Mouse (Mus musculus) embryonic facial prominence, embryonic 15.5 days (tissue): ENCODE data around the gene Itga9. TPM values are rescaled to one million over a fixed set of nuclear protein-coding genes. Genes with fewer than 3 reads are reported as not detected.

Experiments used
- ATAC-seq: fragments of 200-750 bp; cut with Nextera tagmentation; 2 replicates; pipeline ENCODE4 v1.8.0; 2017; ENCODE audit warnings: low read depth, moderate TSS enrichment; ENCODE audit not compliant: insufficient number of reproducible peaks, low FRiP score, low TSS enrichment
- H3K27ac ChIP-seq: fragments of 300-500 bp; sonication (generic); replicated peaks from 2 replicates; pipeline ENCODE4 v1.5.1; 2015; ENCODE audit warnings: mild to moderate bottlenecking, inconsistent platforms
- H3K27me3 ChIP-seq: fragments of 300-500 bp; sonication (generic); 2 replicates; pipeline ENCODE4 v1.6.1; 2015; ENCODE audit warnings: inconsistent platforms
- H3K36me3 ChIP-seq: fragments of 300-500 bp; sonication (generic); 2 replicates; pipeline ENCODE4 v1.6.1; 2015; ENCODE audit warnings: mild to moderate bottlenecking, inconsistent platforms
- H3K4me1 ChIP-seq: fragments of 300-500 bp; sonication (generic); 2 replicates; pipeline ENCODE4 v1.6.1; 2015; ENCODE audit warnings: inconsistent platforms
- H3K4me2 ChIP-seq: fragments of 300-500 bp; sonication (generic); replicated peaks from 2 replicates; pipeline ENCODE4 v1.6.1; 2015; ENCODE audit warnings: mild to moderate bottlenecking, inconsistent platforms
- H3K4me3 ChIP-seq: fragments of 300-500 bp; sonication (generic); replicated peaks from 2 replicates; pipeline ENCODE4 v1.5.1; 2015; ENCODE audit warnings: mild to moderate bottlenecking, inconsistent platforms
- H3K9ac ChIP-seq: fragments of 300-500 bp; sonication (generic); 2 replicates; pipeline ENCODE4 v1.6.1; 2015; ENCODE audit warnings: inconsistent platforms
- H3K9me3 ChIP-seq: fragments of 300-500 bp; sonication (generic); replicated peaks from 2 replicates; pipeline ENCODE4 v1.6.1; 2016; ENCODE audit warnings: inconsistent platforms
- whole genome bisulfite sequencing: fragments of 180-500 bp; shearing (Covaris S2); methylation state at CpG from one replicate; pipeline ENCODE4 v1.1.7; 2015; 5-methylcytosine and 5-hydroxymethylcytosine counted together
- polyA plus RNA-seq: library from polyadenylated mRNA; unstranded; fragments of >200 nt; fragmentation: Nextera tagmentation; extraction: Ambion mirVana; gene quantifications from 2 replicates; pipeline ENCODE4 v1.2.1, GENCODE M21; 2015

The Itga9 gene
- polyA plus RNA-seq, 1 experiment from 2014 or later: 14.7 TPM

GRCm38 (mm10) chr9:118726550-118726949, 120.1 kb downstream of the Itga9 start:
- H3K4me1 ChIP-seq: peaks cover 30% of the 10 kb centered on the region
- ATAC-seq: no peak
- H3K9ac ChIP-seq: no peak overlapping the region
- no peaks in the 10 kb centered on the region for H3K9me3 ChIP-seq
- no peak overlapping the region for H3K4me3 ChIP-seq
- 75% methylated on average over 4 of the region's 4 CpGs for WGBS
- no peaks in the 10 kb centered on the region for H3K27me3 ChIP-seq
- H3K4me2 ChIP-seq: no peak overlapping the region
- no peaks in the 10 kb centered on the region for H3K36me3 ChIP-seq
- H3K27ac ChIP-seq: no peak overlapping the region

DNA sequence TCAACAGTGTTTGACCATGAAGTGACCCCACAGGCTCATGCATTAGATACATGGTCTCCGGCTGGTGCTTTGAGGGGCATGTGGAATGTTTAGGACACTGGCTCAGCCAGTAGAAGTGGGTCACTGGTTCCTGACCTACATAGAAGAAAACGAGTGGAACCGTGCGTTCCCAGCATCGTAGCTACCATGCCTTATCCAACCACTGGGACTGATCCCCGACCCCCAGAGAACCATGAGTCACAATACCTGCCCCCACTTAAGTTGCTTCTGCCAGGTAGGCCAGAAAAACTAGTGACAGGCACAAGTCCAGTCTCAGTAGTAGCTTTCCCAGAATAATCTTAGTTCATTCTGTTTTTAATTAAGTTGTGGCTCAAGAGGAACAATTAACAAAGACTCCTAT, 121.8 kb downstream of the Itga9 start:
- Histone ChIP-seq H3K9me3 (no peaks in the 10 kb centered on the region), H3K27ac (no peak overlapping the region), H3K36me3 (no peaks in the 10 kb centered on the region), H3K27me3 (no peaks in the 10 kb centered on the region), H3K9ac (no peak overlapping the region), H3K4me2 (no peak overlapping the region), H3K4me1 (peaks cover 34% of the 10 kb centered on the region), H3K4me3 (no peak overlapping the region)
- no peak for ATAC-seq
- WGBS: 77% methylated on average over 6 of the region's 6 CpGs

- Histone ChIP-seq H3K36me3 (no peaks in the 10 kb centered on the region), H3K9ac (no peak overlapping the region), H3K9me3 (no peaks in the 10 kb centered on the region), H3K27me3 (no peaks in the 10 kb centered on the region), H3K4me3 (no peak overlapping the region), H3K27ac (no peak overlapping the region), H3K4me2 (no peak overlapping the region), H3K4me1 (peaks cover 34% of the 10 kb centered on the region)
- 56% methylated on average over 5 of the region's 5 CpGs for WGBS
- ATAC-seq: no peak
These were observed 122.5 kb downstream of the Itga9 start for GRCm38 (mm10) chr9:118728987-118729386.

- ATAC-seq: no peak
- Histone ChIP-seq H3K9ac (no peak overlapping the region), H3K4me3 (no peak overlapping the region), H3K36me3 (no peaks in the 10 kb centered on the region), H3K4me1 (peaks cover 34% of the 10 kb centered on the region), H3K27ac (no peak overlapping the region; the same call in 1 of the 2 replicates), H3K9me3 (no peaks in the 10 kb centered on the region), H3K4me2 (no peak overlapping the region), H3K27me3 (no peaks in the 10 kb centered on the region)
- WGBS: 59% methylated on average over 8 of the region's 8 CpGs
These were observed 123.7 kb downstream of the Itga9 start for GRCm38 (mm10) chr9:118730172-118730571.

GRCm38 (mm10) chr9:118730871-118731390, 124.4 kb downstream of the Itga9 start:
- Histone ChIP-seq H3K9me3 (no peaks in the 10 kb centered on the region), H3K36me3 (no peaks in the 10 kb centered on the region), H3K27ac (peak overlapping the region; percentile 36; the same call in 1 of the 2 replicates), H3K4me3 (no peak overlapping the region), H3K9ac (no peak overlapping the region), H3K4me1 (peaks cover 34% of the 10 kb centered on the region), H3K27me3 (no peaks in the 10 kb centered on the region), H3K4me2 (no peak overlapping the region)
- WGBS: 45% methylated on average over 5 of the region's 5 CpGs
- ATAC-seq: no peak

- no peak overlapping the region for H3K4me3 ChIP-seq
- peak overlapping the region; percentile 36; the same call in 1 of the 2 replicates for H3K27ac ChIP-seq
These were observed 125.2 kb downstream of the Itga9 start for GRCm38 (mm10) chr9:118731650-118732049.

GRCm38 (mm10) chr9:118733601-118734000, 127.1 kb downstream of the Itga9 start:
- H3K9ac ChIP-seq: no peak overlapping the region
- 56% methylated on average over 3 of the region's 3 CpGs for WGBS

More at GRCm38 (mm10) chr9:118731650-118732049, 125.2 kb downstream of the Itga9 start:
- Histone ChIP-seq H3K4me1 (peaks cover 34% of the 10 kb centered on the region), H3K27me3 (no peaks in the 10 kb centered on the region), H3K9me3 (no peaks in the 10 kb centered on the region), H3K9ac (no peak overlapping the region), H3K4me2 (no peak overlapping the region), H3K36me3 (no peaks in the 10 kb centered on the region)
- no peak for ATAC-seq
- WGBS: 66% methylated on average over 6 of the region's 6 CpGs

GRCm38 (mm10) chr9:118737124-118737523, 130.6 kb downstream of the Itga9 start:
- H3K4me1 ChIP-seq: peaks cover 17% of the 10 kb centered on the region
- peak overlapping the region; percentile 51; the same call in 1 of the 2 replicates for H3K27ac ChIP-seq
- no peaks in the 10 kb centered on the region for H3K27me3 ChIP-seq
- H3K4me3 ChIP-seq: no peak overlapping the region
- no peak overlapping the region for H3K4me2 ChIP-seq
- 64% methylated on average over 2 of the region's 2 CpGs for WGBS
- no peaks in the 10 kb centered on the region for H3K9me3 ChIP-seq
- no peak overlapping the region for H3K9ac ChIP-seq
- ATAC-seq: no peak
- H3K36me3 ChIP-seq: no peaks in the 10 kb centered on the region

More at GRCm38 (mm10) chr9:118733601-118734000, 127.1 kb downstream of the Itga9 start:
- Histone ChIP-seq H3K9me3 (no peaks in the 10 kb centered on the region), H3K27ac (no peak overlapping the region), H3K4me1 (peaks cover 45% of the 10 kb centered on the region), H3K4me3 (no peak overlapping the region), H3K36me3 (no peaks in the 10 kb centered on the region), H3K27me3 (no peaks in the 10 kb centered on the region), H3K4me2 (no peak overlapping the region)
- ATAC-seq: no peak

DNA sequence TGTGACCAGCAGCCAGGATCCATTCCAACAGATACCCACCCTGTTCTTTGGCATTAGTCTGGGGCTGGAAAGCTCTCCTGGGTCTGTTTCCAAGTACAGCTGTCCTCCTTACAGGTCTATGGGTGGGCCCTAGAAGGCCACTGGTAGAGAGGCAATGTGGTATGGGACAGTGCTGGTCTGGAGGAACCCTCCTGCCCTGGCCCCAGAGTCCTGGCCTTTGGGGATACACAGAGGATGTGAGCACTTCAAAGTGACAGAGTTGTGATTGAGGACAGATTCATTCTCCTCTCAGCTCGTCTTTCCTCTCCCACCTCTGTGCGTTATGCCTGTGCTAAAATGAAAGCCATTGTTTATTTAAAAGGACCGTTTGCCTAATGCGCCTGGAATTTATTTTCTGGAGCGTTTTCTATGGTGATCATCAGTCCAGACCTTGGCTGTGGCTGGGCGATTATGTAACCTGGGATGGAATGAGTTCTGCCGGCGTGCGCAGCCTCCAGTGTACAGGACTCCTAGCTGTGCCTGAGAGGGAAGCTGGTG, 131.2 kb downstream of the Itga9 start:
- ATAC-seq: peak; percentile 63; the same call in 1 of the 2 replicates
- Histone ChIP-seq H3K27ac (peak overlapping the region; percentile 51; the same call in 1 of the 2 replicates), H3K4me3 (no peak overlapping the region), H3K4me1 (peaks cover 17% of the 10 kb centered on the region), H3K4me2 (no peak overlapping the region), H3K9me3 (no peaks in the 10 kb centered on the region), H3K36me3 (no peaks in the 10 kb centered on the region), H3K27me3 (no peaks in the 10 kb centered on the region), H3K9ac (no peak overlapping the region)
- 30% methylated on average over 9 of the region's 9 CpGs for WGBS

DNA sequence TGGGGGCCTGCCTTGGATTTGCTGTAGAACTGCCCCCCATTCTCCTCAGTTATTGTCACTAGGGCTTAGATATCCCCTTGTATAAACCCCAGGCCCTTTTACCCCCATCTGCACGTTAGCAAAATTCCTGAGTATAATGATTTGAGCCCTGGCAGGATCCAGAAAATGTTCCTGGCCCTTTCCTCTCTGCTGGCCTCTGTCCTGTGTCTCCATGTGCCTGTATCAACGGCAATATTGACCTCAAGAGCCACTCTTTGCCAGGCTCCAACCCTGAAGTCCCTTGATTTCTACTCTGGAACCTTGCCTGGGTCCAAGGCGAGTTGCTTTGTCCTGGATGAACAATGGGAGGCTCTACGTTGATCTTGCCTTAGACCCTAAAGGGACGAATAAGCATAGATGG, 131.8 kb downstream of the Itga9 start:
- Histone ChIP-seq H3K9ac (no peak overlapping the region), H3K27ac (peak overlapping the region; percentile 9; the same call in 1 of the 2 replicates)

GRCm38 (mm10) chr9:118739071-118739470, 132.6 kb downstream of the Itga9 start:
- H3K9me3 ChIP-seq: no peaks in the 10 kb centered on the region
- WGBS: 83% methylated on average over 3 of the region's 3 CpGs
- no peak overlapping the region for H3K4me3 ChIP-seq
- H3K4me1 ChIP-seq: peaks cover 17% of the 10 kb centered on the region
- no peak overlapping the region for H3K27ac ChIP-seq
- no peaks in the 10 kb centered on the region for H3K36me3 ChIP-seq
- no peak for ATAC-seq
- no peak overlapping the region for H3K9ac ChIP-seq
- no peak overlapping the region for H3K4me2 ChIP-seq
- no peaks in the 10 kb centered on the region for H3K27me3 ChIP-seq

More for the DNA sequence above, 131.8 kb downstream of the Itga9 start:
- Histone ChIP-seq H3K4me3 (no peak overlapping the region), H3K36me3 (no peaks in the 10 kb centered on the region), H3K9me3 (no peaks in the 10 kb centered on the region), H3K4me1 (peaks cover 17% of the 10 kb centered on the region), H3K4me2 (no peak overlapping the region), H3K27me3 (no peaks in the 10 kb centered on the region)
- no peak for ATAC-seq
- 77% methylated on average over 5 of the region's 5 CpGs for WGBS

GRCm38 (mm10) chr9:118739659-118740058, 133.2 kb downstream of the Itga9 start:
- Histone ChIP-seq H3K27ac (no peak overlapping the region), H3K36me3 (no peaks in the 10 kb centered on the region), H3K4me2 (no peak overlapping the region), H3K9me3 (no peaks in the 10 kb centered on the region), H3K9ac (no peak overlapping the region), H3K27me3 (no peaks in the 10 kb centered on the region), H3K4me3 (no peak overlapping the region), H3K4me1 (peaks cover 17% of the 10 kb centered on the region)
- 90% methylated on average over 3 of the region's 3 CpGs for WGBS
- no peak for ATAC-seq
